Mouse (Mus musculus): Measurements from ENCODE around the gene C7. TPM values are rescaled to one million over a fixed set of nuclear protein-coding genes. Genes with fewer than 3 reads are reported as not detected.

C7 gene
- total RNA-seq, 2 experiments from 2014 or later = 15.3 to 42.7 TPM

GRCm38 (mm10) chr15:5003503-5004196, 59.9 kb downstream of the C7 start:
- no peak for DNase-seq (ENCODE audit: low spot score in 2 of 2)

GRCm38 (mm10) chr15:5002903-5003302, 60.6 kb downstream of the C7 start:
- no peak for DNase-seq (ENCODE audit: low spot score in 2 of 2)

GRCm38 (mm10) chr15:4973355-4973754, 90.2 kb downstream of the C7 start:
- no peak for DNase-seq (ENCODE audit: low spot score in 2 of 2)

Other genes with a start within 250 kb of the C7 start
- not detected for gene Mroh2b, start 165.0 kb downstream of the C7 start, total RNA-seq (2021)
- gene Card6, start 44.8 kb upstream of the C7 start, total RNA-seq (2021) = 1 to 10 TPM; 6.6 to 6.7 TPM
- gene Rpl37, start 52.9 kb upstream of the C7 start, total RNA-seq (2021) = 100 to 1,000 TPM; 365 to 475 TPM
- 10 to 100 TPM; 31.8 to 36.3 TPM for gene Prkaa1, start 80.1 kb upstream of the C7 start, total RNA-seq (2021)
- 10 to 100 TPM; 37.4 to 51.1 TPM for gene Ttc33, start 121.8 kb upstream of the C7 start, total RNA-seq (2021)
- 1 to 10 TPM; 1.1 to 1.3 TPM for gene Ptger4, start 180.4 kb upstream of the C7 start, total RNA-seq (2021)